Mouse (Mus musculus) natural killer cell, adult 2 months (primary cell): ENCODE data around the gene Bhlha9.

Source experiments
- DNase-seq, 2 experiments: peaks; one replicate each; pipeline ENCODE4 v3.0.0; 2022; ENCODE audit warnings: low spot score in 2 of 2

Bhlha9 gene

DNA sequence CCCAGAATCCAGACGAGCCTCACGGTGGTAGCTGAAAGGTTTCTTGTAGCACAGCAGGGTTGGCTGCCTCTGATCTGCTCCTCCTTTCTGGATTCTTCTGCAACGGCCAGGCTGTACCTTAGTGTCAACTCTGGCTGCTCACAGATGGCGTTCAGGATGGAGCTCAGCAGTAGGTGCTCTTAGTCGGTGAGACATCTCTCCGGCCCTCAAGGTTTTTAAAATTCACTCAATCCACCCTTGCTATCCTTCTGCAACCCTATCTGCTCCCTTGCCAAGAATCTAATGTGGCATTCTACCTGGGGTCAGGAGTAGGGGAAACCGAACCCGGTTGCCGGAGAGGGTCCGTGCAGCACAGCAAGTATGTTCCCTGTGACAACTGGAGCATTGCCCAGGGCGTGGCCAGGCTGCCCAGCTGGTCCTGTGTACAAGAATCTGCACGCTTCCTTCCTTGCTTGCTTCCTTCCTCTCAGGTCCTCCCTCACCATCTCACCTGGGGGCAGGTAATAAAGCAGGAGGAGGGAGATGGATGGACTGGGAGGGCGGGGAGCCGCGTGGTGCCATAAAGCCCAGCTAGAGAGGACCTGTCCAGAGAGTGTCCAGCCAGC, at the start of gene Bhlha9:
Gene Bhlha9 (plus strand): TSS at position 600 of the 605 bp plus-strand sequence.
- DNase-seq: no peak

DNA sequence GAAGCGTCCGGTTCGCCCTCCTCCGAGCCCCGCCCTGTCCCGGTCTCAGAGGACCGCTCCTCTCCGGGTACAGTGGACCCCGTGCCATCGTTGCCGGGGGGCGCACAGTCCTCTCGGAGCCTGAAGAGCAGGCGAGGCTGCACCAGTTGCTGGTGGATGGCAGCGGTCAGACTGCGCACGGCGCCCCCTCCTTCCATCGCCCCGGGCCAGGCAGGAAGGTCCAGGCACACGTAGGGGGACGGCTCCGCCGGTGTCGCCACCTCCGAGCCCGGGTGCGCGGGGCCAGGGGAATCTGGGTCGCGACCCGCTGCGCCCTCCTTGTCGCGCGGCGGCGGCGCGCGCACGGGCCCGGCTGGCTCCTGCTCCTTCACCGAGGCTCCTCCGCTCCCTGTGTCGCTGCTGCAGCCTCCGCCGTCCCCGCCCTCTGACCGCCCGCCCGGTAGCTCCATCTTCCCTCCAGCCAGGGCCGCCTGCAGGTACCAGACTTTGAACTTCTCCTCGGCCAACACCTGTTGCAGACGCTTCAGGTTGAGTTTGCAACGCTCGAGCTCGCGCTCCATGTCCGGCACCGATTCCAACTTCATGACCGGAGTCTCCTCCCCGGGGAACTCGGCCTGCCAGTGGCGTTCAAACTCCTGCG, 49.6 kb upstream of the Bhlha9 start:
- DNase-seq: peak; percentile 3 to 7

DNA sequence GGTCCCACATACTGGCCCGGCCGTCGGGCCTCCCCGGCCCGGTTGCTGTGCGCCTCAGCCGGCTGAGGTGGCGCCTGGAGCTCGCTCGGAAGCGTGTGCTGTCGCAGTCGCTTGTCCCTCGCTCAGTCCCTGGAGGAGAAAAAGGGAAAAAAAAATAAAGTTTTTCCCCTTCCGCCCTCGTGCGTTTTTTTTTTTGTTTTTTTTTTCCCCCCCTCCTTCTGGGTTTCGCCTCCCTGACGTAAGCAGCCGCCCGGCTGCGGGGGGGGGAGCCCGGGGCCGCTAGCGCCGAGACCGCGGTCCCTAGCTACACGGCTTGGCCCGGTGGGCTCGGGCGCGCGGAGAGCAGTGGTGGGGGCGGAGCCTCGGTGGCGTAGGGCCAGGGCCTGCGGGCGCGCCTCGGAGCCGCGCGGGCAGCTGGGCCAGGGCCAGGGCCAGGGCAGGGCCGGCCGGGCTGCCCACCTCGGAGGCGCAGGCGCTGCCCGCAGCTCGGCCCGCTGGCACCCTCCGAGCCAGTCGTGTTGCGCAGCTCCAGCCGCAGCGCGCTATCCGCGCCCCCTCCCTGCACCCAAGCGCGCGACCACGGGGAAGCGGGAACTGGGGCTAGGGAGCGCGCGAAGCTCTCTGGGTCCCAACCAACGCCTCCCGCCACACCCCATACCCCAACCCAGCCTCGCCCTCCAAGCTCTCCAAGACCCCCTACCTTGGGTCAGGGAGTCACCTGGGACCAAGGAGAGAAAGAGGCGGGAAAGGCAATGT, 48.9 kb upstream of the Bhlha9 start:
- DNase-seq: peak; percentile 5 to 10

DNA sequence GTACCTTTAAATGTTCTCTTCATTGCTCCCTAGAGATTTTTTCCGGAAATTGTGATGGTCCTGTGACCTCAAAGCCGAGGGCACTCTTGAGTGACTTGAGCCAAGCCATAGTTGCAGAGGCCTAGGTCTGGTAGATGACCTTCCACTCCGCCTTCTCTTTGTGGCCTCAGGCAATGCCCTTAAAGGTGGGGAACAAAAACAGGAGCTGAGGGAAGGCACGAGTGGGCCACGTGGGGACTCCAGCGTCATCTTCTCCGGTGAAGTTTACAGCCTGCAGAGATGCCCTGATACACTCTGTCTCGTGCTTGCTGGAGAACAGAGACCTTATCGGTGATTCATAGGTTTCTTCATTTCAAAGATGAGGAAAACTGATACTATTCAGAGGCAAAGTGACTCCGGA, 48.2 kb upstream of the Bhlha9 start:
- no peak for DNase-seq

DNA sequence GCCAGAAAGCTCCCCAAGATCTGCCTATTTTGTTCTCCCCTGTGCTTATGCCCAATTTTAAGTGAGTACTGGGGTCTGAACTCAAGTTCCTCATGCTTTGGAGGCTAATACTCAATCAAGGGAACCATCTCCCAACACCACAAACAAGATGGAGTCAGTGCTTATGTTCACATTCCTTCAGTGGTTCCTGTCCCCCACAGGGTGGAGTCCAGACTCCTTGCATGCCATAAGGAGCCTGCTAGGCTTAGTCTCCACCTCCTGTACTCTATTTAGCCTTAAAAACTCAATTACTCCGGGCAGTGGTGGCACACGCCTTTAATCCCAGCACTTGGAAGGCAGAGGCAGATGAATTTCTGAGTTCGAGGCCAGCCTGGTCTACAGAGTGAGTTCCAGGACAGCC, 47.4 kb upstream of the Bhlha9 start:
- no peak for DNase-seq

DNA sequence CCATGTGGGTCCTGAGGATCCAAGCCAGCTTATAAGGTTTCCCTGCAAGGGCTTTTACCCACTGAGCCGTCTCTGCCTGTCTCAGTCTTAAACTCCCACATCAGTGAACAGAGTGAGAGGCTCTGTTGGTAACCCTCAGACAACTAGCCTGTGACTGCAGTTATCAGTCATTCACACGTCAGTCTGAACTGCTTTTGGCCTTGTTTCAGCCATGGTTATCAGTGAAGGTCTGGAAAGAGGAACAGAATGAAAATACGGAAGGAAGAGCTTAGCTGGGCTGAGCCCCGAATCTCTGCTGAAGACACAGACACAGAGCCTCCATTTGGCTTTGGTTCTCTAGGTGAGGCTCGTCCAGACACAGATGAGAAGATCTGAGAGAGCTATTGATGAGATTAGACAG, 43.7 kb upstream of the Bhlha9 start:
- DNase-seq: no peak

DNA sequence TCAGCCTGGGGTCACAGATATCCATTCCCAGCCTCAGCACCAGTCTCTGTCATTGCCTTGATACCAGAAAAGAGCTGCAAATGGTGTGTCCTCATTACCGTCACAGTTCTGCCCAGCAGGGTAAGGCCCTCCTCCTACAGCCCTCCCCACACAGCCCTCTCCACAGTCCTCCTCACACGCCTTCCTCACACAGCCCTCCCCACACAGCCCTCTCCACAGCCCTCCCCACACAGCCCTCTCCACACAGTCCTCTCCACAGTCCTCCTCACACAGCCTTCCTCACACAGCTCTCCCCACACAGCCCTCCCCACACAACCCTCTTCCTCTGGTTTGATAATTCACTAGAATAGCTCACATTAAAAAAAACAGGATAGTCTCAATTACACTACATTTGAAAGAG, 42.2 kb upstream of the Bhlha9 start:
- DNase-seq: no peak

DNA sequence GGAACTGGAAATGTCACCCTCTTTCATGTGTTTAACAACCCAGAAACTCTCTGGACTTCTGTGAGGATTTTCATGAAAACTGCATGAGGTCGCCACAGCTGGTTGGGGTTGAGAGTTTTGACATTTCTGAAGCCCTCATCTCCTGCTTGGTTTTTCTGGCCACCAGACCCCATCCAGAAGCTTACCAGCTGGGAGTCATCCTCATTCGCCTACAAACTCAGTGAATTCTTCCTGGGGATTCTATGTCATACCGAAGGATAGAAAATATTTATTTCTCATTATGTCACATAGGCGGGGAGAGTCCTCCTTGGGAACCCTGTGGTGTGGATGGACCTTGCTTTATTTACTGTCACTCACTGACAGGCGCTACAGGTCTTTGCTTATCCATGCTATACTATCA, 41.8 kb upstream of the Bhlha9 start:
- no peak for DNase-seq

DNA sequence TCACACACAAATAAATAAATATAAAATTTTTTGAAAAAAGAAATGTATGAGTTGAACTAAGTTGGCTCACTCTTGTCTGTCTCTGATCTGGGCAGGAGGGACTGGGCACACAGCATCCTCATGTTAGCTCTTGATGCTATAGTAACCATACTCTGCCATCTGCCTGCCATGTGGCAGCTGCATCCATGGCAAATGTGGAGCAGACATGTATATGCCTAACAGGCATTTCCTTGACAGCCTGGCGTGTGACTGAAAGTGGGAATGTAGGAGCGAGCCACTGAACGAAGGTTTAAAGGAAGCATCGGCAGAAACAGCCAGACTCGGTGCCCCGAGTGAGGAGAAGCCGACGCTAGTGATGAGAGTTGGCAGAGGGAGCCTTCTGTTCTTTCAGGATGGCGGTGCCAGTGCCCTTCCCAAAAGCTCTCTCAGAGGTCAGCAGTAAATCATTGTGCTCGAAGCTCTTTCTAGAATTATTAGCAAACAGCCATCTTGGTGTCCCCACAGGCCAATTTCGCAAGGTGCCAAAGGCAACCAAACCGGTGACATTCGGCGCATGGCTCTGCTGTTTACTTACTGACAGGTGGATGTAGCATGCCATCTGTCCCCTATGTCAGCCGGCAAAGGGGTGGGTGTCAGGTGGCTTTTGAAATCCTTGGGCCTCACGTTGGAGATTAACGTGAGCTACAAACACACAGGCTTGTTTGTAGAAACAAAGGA, 32.8 kb upstream of the Bhlha9 start:
- DNase-seq: no peak

DNA sequence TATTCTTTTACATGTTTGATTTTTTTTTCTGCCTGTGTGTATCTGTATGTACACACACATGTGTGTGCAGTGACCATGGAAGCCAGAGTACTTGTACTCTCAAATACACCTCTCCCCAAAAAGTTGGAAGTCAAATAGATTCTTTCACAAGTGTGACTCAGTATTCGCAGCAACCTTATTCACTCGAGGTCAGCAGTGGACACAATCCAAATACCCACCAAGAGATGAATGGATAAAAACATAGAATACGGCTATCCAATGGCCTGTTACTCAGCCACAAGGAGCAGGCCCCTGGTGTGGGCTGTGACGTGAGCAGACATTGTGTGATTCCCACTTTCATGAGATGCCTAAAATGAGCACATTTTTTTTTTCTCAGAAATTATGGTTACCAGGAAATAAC, 32.0 kb upstream of the Bhlha9 start:
- DNase-seq: no peak

DNA sequence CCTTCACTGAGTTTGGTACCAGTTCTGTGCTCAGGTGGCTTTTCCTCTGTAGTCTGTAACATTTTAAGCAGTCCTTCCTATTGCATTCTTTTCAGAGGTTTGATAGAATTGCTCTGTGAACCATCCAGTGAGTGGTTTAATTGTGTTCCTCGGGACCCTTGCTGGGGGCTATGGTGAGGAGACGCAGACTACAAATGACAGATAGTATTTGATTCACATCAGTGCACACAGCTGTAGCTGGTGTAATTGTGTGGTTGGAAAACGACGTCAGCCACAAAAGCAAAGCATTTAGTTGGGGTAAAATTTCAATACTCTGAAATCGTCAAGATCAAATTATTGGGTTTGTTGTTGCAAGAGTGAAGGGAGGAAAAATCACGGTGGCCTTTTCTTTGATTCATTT, 28.0 kb upstream of the Bhlha9 start:
- DNase-seq: no peak

DNA sequence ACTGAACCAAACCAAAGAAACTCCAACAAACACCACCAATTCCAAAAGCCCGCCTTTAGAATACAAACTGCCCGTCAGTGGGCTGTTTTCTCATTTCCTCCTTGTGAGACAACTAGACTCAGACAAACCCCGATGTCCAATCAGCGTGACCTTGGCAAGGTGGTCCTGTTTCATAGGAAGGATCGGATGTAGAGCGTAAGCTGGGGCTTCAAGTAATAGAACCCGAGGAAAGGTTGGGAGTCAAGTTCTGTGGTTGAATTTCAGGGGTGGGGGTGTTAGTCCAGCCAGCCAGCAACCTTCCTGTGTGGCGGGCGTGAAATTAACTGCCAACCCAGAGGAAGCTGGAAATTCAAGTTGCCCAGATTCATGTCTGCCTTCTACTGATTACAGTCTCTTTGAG, 27.2 kb upstream of the Bhlha9 start:
- DNase-seq: no peak

DNA sequence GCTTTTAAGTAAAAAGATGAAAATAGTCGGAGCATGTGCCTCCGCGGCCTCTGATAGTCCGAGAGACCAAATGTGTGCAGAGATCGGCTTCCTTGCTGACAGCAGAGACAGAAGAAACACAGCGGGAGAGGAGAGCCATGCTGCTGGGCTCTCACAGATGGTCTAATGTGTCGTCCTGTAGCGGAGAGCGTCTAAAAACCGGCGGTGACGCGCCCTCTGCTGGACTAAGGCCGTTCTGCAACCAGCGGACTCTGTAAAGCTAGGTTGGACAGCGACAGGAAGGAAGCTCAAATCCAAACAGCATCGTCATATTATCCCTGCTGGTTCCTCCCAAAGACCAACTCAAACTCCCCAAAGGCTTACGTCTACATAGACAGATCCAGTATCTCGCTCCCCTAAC, 26.3 kb upstream of the Bhlha9 start:
- DNase-seq: peak; percentile 66 to 75

DNA sequence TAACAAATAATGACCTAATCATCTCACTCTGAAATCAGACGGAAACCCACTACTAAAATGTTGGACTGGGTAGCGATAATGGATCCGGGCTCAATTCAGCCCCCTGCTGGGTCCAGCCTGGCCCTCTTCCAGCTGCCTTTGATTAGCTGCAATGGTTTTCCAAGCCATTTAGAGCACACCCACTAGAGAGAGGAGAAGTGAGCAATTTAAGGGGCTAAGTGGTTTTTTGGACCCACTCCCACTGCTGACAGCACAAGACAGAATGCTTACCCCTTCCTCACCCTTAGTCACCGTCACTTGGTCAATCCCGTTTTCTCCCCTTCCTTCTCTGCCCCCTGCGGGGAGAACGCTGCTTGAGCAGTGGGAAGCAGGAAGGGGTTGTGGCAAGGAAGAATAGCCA, 25.2 kb upstream of the Bhlha9 start:
- DNase-seq: no peak

DNA sequence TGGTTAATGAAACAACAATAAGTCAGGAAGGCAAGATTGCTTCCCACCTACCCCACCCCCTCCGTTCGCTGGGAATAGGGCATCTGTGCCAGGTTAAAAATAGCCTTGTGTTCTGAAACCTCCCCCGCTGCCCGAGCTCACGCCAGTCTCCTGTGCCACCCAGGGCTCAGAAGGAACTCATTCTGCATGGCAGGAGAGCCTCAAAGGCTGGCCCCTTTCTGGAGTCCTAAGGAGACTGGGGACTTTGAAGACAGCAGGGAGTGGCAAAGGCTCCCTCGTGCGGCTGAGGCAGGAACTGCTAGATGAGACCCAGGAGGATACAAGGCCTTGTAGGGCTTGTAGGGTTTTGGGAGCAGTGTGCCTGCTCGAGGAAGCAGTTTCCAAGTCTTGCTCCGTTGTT, 24.8 kb upstream of the Bhlha9 start:
- peak; percentile 48 to 59 for DNase-seq

DNA sequence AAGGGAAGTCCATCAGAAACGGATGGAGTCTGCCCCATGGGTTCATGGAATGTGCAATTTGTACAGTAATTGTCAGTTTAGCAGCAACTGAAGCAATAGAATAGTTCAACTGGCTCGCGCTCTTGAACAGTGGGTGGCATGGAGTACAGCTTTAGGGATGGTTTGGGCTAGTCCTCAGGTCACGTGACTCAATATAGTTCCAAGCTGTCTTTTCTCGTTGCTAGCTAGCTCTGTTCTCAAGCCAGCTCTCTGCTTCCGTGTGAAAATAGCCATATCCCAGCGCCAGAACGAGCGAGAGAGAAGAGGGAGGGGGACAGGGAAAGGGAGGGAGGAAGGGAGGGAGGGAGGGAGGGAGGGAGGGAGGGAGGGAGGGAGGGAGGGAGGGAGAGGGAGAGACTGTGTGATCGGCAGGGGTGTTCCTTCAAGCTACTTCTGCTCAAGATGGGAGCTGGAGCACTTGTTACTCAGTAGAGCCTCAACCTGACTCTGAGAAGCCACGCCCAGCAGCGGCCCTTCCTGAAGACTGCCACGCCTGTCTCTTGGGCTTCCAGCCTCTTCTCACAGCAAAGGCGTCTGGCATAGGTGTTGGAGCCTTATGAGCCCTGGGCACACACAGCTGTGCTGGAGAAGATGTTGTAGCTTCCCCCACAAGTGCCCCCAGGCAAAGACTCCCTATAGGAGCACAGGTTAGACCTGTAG, 21.3 kb upstream of the Bhlha9 start:
- no peak for DNase-seq

DNA sequence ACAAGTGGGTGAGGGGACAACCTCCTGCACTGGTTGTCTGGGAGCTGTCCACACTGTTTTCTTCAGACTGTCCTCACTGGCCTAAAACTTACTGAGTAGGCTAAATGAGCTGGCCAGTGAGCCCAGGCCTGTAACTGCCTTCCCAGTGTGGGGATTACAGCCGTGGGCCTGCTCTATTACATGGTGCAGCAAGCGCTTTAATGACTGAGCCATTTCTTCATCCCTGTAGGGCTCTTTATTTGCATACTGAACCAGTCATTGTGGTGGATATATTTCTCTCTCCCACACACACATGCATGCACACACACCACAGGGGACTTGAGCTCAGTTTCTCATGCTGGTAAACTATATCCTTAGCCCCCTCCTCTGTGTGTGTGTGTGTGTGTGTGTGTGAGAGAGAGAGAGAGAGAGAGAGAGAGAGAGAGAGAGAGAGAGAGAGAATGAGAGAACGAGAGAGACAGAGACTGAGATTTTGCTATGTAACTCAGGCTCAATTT, 19.4 kb upstream of the Bhlha9 start:
- DNase-seq: no peak

DNA sequence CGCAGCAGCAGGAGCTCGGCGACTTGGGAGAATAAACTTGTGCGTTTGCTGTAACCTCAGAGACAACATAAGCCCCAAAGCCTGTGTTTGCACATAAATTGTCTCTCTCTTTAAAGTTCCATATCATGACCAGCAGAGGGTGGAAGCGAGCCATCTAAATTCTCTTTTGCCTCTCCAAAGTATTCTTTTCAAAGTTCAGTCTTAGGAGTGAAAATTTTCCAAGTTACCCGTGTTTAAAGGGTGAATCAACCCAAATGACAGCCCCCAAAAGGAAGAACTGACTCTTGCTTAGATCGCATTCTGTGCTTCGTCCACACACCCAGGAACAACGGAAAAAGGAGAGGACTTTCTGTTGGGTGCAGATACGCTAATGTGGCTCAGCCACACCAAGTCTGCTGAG, 17.2 kb upstream of the Bhlha9 start:
- no peak for DNase-seq

DNA sequence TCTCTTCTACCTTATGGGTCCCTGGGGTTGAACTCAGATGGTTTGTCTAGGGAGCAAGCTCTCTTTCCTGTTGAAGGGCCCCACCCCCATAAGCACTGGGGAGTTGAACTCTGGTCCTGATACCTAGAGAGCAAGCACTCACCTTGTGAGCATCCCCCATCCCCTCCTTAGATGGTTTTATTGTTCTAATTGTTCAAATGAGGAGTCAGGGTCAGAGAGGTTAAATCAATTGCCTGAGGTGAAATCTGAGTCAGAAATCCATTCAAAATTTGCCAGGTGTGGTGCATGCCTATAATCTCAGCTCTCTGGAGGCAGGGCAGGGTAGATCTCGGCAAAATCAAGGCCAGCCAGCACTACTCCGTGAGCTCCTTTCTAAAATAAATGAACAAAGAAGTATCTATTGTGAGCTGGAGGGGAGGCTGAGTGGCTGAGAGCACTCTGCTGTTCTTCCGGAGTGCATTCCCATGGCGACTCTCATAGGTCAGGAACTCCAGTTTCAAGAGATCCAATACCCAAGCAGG, 14.8 kb upstream of the Bhlha9 start:
- DNase-seq: no peak

DNA sequence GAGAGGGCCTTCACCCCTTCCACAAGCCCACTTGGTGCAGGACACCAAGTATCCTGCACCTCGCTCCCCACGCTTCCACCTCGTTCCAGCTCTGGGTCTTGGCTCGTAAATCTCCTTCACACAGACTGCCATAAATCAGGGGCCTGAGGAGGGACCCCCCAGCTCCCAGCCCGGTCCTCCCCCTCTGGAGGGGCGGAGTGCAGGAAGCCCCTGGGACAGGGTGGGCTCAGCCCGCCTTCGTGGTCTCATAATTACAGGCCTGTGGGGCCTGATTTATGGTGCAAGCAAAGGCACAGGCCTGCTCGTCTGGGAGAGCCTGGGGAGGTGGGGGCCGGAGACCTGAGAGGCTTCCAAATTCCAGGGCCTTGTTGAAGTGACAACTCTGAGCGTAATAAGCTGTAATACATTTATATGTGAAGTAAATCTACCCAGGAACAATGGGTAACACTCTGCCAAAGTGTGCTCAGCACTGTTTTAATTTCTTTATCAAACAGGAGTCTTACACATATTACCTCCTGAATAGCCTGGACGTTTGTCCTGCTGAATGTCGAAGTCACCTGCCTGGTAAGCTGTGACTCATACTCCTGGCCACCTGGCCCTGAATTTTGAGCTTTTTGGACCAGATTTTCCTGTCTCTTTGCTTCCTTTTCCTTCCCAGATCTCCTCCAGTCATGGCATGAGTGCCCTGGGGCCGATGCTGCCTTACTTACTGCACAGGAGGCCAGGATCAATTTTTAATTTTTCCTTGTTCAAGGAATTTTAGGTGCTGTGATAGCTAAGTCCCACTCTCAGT, 12.9 kb upstream of the Bhlha9 start:
- DNase-seq: no peak
